Mouse (Mus musculus) lung, postnatal 0 days (tissue): Measurements from ENCODE around the gene Rgsl1. TPM values are rescaled to one million over a fixed set of nuclear protein-coding genes. Genes with fewer than 3 reads are reported as not detected.

Experiments
- ATAC-seq: fragments of 200-750 bp; cut with Nextera tagmentation; 2 replicates; pipeline ENCODE4 v1.8.0; 2017; ENCODE audit warnings: moderate library complexity
- DNase-seq: peaks from one replicate; pipeline ENCODE4 v3.0.0-alpha.2; 2016; ENCODE audit warnings: low spot score
- H3K27ac ChIP-seq: fragments of 300-500 bp; sonication (generic); 2 replicates; pipeline ENCODE4 v1.5.1; 2014; ENCODE audit warnings: antibody characterized with exemption, mild to moderate bottlenecking, low read length, mixed read lengths
- H3K27me3 ChIP-seq: fragments of 300-500 bp; sonication (generic); replicated peaks from 2 replicates; pipeline ENCODE4 v1.6.1; 2014; ENCODE audit warnings: low read length, mixed read lengths; ENCODE audit not compliant: insufficient read depth
- H3K36me3 ChIP-seq: fragments of 300-500 bp; sonication (generic); 2 replicates; pipeline ENCODE4 v1.6.1; 2014; ENCODE audit warnings: low read length, mixed read lengths; ENCODE audit not compliant: insufficient read depth
- H3K4me1 ChIP-seq: fragments of 300-500 bp; sonication (generic); 2 replicates; pipeline ENCODE4 v1.6.1; 2014; ENCODE audit warnings: antibody characterized with exemption, low read depth, low read length, mixed read lengths; ENCODE audit not compliant: insufficient read depth
- H3K4me2 ChIP-seq: fragments of 300-500 bp; sonication (generic); replicated peaks from 2 replicates; pipeline ENCODE4 v1.6.1; 2014; ENCODE audit warnings: low read depth, mild to moderate bottlenecking, low read length, moderate library complexity, mixed read lengths
- H3K4me3 ChIP-seq: fragments of 300-500 bp; sonication (generic); 2 replicates; pipeline ENCODE4 v1.5.1; 2014; ENCODE audit warnings: low read depth, low read length
- H3K9ac ChIP-seq: fragments of 300-500 bp; sonication (generic); replicated peaks from 2 replicates; pipeline ENCODE4 v1.6.1; 2014; ENCODE audit warnings: low read depth, mild to moderate bottlenecking
- H3K9me3 ChIP-seq: fragments of 300-500 bp; sonication (generic); 2 replicates; pipeline ENCODE4 v1.6.1; 2016; ENCODE audit warnings: low read length, mixed read lengths
- CTCF ChIP-seq: IDR thresholded peaks from 2 replicates; pipeline ENCODE4 v1.5.1; 2016; ENCODE audit warnings: antibody characterized with exemption, mild to moderate bottlenecking
- EP300 ChIP-seq: IDR thresholded peaks from 2 replicates; pipeline ENCODE4 v1.6.1; 2016; ENCODE audit warnings: antibody characterized with exemption, mild to moderate bottlenecking, control low read depth
- WGBS: fragments of 180-500 bp; shearing (Covaris S2); extraction: QIAGEN DNeasy Blood & Tissue Kit; methylation state at CpG from one replicate; pipeline ENCODE4 v1.1.7; 2014; 5-methylcytosine and 5-hydroxymethylcytosine counted together
- polyA plus RNA-seq: library from polyadenylated mRNA; unstranded; fragments of >200 nt; fragmentation: Nextera tagmentation; extraction: Ambion mirVana; gene quantifications from 2 replicates; pipeline ENCODE4 v1.2.1, GENCODE M21; 2015

The Rgsl1 gene
- polyA plus RNA-seq, 1 experiment from 2014 or later: 0.10 TPM

- 61% methylated on average over 5 of the region's 5 CpGs for WGBS
Observed at GRCm38 (mm10) chr1:153768465-153768864, 75.5 kb downstream of the Rgsl1 start.

GRCm38 (mm10) chr1:153767281-153767680 is 76.7 kb downstream of the Rgsl1 start:
- TF ChIP-seq CTCF: no peak
- no peak for TF ChIP-seq EP300
- 72% methylated on average over 1 of the region's 1 CpGs for WGBS
- Histone ChIP-seq H3K36me3 (no peaks in the 10 kb centered on the region), H3K9me3 (no peaks in the 10 kb centered on the region), H3K9ac (no peak overlapping the region), H3K27ac (no peak overlapping the region), H3K4me1 (no peaks in the 10 kb centered on the region), H3K4me3 (no peak overlapping the region), H3K27me3 (no peaks in the 10 kb centered on the region), H3K4me2 (no peak overlapping the region)
- no peak for DNase-seq
- no peak for ATAC-seq

More at GRCm38 (mm10) chr1:153768465-153768864, 75.5 kb downstream of the Rgsl1 start:
- Histone ChIP-seq H3K27me3 (no peaks in the 10 kb centered on the region), H3K27ac (no peak overlapping the region), H3K4me2 (no peak overlapping the region), H3K9ac (no peak overlapping the region), H3K4me3 (no peak overlapping the region), H3K4me1 (no peaks in the 10 kb centered on the region), H3K36me3 (no peaks in the 10 kb centered on the region), H3K9me3 (no peaks in the 10 kb centered on the region)
- ATAC-seq (no peak), DNase-seq (no peak)
- TF ChIP-seq CTCF: no peak
- no peak for TF ChIP-seq EP300

- TF ChIP-seq EP300: no peak
- no peak for TF ChIP-seq CTCF
Observed at GRCm38 (mm10) chr1:153766298-153766697, 77.6 kb downstream of the Rgsl1 start.

DNA sequence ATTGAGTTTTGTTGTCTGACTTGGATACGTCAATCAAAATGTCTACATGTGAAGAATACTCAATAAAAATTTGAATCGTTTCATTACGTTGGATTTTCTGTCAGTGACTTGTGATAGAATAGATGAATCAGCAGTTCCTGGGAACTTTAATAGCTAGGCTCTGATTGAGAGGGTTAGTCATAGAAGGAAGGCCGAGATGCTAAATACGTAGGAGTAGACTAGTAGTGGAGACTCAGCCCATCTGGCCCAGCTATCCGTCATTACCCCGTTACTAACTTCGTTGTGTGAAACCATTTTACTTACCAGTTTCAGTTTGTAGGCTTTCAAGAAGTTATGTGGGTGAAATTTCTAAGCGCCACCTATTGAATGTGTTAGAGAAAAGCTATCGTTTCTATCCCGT is 79.8 kb downstream of the Rgsl1 start:
- WGBS: 82% methylated on average over 11 of the region's 11 CpGs
- no peak for ATAC-seq
- H3K9me3 ChIP-seq: no peaks in the 10 kb centered on the region
- no peaks in the 10 kb centered on the region for H3K36me3 ChIP-seq
- no peak overlapping the region for H3K27ac ChIP-seq
- TF ChIP-seq CTCF (no peak), EP300 (no peak)
- H3K27me3 ChIP-seq: no peaks in the 10 kb centered on the region
- H3K4me3 ChIP-seq: no peak overlapping the region
- no peak overlapping the region for H3K4me2 ChIP-seq
- DNase-seq: no peak
- no peaks in the 10 kb centered on the region for H3K4me1 ChIP-seq
- no peak overlapping the region for H3K9ac ChIP-seq

More at GRCm38 (mm10) chr1:153766298-153766697, 77.6 kb downstream of the Rgsl1 start:
- H3K4me3 ChIP-seq: no peak overlapping the region
- H3K4me2 ChIP-seq: no peak overlapping the region
- no peak overlapping the region for H3K9ac ChIP-seq
- DNase-seq: no peak
- H3K27ac ChIP-seq: no peak overlapping the region
- 49% methylated on average over 8 of the region's 8 CpGs for WGBS
- no peaks in the 10 kb centered on the region for H3K27me3 ChIP-seq
- no peaks in the 10 kb centered on the region for H3K9me3 ChIP-seq
- no peaks in the 10 kb centered on the region for H3K4me1 ChIP-seq
- ATAC-seq: no peak
- no peaks in the 10 kb centered on the region for H3K36me3 ChIP-seq

GRCm38 (mm10) chr1:153753725-153754464 is 90.0 kb downstream of the Rgsl1 start:
- WGBS: 55% methylated on average over 25 of the region's 25 CpGs

DNA sequence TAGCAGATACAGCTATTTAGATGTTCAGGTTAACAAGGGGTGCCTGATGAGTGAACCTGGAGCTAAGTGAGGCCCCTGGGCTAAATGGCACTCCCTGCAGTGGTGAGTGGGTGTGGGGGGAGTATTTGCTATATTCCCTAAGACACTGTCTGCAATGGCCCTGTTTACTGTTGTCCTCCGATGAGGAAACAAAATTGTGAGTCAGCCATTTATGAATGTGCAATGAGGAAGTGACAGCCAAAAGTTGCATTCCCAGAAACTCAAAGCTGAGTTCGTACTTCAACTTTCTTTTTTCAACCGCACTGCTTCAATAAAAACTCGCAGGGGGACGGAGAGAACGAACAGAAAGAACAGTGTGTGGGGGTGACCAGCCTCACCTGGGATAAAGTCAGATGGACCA is 91.4 kb downstream of the Rgsl1 start:
- WGBS: 63% methylated on average over 6 of the region's 6 CpGs
- TF ChIP-seq EP300: 0 out of 2 replicates have a peak, but pooled peaks have one; percentile 25
- TF ChIP-seq CTCF: no peak

More at GRCm38 (mm10) chr1:153753725-153754464, 90.0 kb downstream of the Rgsl1 start:
- Histone ChIP-seq H3K27me3 (no peaks in the 10 kb centered on the region), H3K36me3 (no peaks in the 10 kb centered on the region), H3K9ac (no peak overlapping the region), H3K4me2 (peak overlapping the region; percentile 12), H3K27ac (0 out of 2 replicates have a peak overlapping the region, but pooled peaks have one; percentile 9), H3K9me3 (no peaks in the 10 kb centered on the region), H3K4me3 (no peak overlapping the region), H3K4me1 (peaks cover 8% of the 10 kb centered on the region; the same call in 1 of the 2 replicates)
- TF ChIP-seq EP300 (no peak; the same call in 1 of the 2 replicates), CTCF (peak; percentile 38; the same call in 1 of the 2 replicates)
- DNase-seq (peak; percentile 72), ATAC-seq (0 out of 2 replicates have a peak, but pooled peaks have one; percentile 4)

More for the DNA sequence above, 91.4 kb downstream of the Rgsl1 start:
- H3K9ac ChIP-seq: peak overlapping the region; percentile 54; the same call in 1 of the 2 replicates
- H3K27me3 ChIP-seq: no peaks in the 10 kb centered on the region
- peaks cover 10% of the 10 kb centered on the region; the same call in 1 of the 2 replicates for H3K4me1 ChIP-seq
- H3K4me3 ChIP-seq: peak overlapping the region; percentile 43
- peak overlapping the region; percentile 66 for H3K4me2 ChIP-seq
- ATAC-seq (no peak), DNase-seq (peak; percentile 78)
- no peaks in the 10 kb centered on the region for H3K36me3 ChIP-seq
- H3K27ac ChIP-seq: peak overlapping the region; percentile 92
- H3K9me3 ChIP-seq: no peaks in the 10 kb centered on the region
